Mouse (Mus musculus) heart, adult 18-20 months (tissue): ENCODE data around the gene Nudt17. TPM values are rescaled to one million over a fixed set of nuclear protein-coding genes. Genes with fewer than 3 reads are reported as not detected.
A peak's percentile ranks its signal among the peaks of the same experiment; 100 is the strongest.
"Not testable (repeated sequence)": the region's sequence is repeated elsewhere in the genome, so short reads cannot be mapped to it uniquely, and the experiment has no call there.

Source experiments
- DNase-seq, 2 experiments: peaks; one replicate each; pipeline ENCODE4 v3.0.0; 2021 to 2022; ENCODE audit warnings: mixed read lengths in 1 of 2
- total RNA-seq, 2 experiments: library from RNA; stranded (reverse); gene quantifications; 2 replicates each; pipeline ENCODE4 v1.2.3; 2021

The Nudt17 gene
- total RNA-seq, 2 experiments from 2014 or later: 2.7 to 5.3 TPM

GRCm38 (mm10) chr3:96671519-96671918 is 36.8 kb downstream of the Nudt17 start:
- no peak for DNase-seq

GRCm38 (mm10) chr3:96669727-96670468 is 38.5 kb downstream of the Nudt17 start, which contains the start of gene Ankrd35:
Gene Ankrd35, plus strand, starts transcription at chr3:96670131.
- peak; percentile 82 to 89 for DNase-seq

DNA sequence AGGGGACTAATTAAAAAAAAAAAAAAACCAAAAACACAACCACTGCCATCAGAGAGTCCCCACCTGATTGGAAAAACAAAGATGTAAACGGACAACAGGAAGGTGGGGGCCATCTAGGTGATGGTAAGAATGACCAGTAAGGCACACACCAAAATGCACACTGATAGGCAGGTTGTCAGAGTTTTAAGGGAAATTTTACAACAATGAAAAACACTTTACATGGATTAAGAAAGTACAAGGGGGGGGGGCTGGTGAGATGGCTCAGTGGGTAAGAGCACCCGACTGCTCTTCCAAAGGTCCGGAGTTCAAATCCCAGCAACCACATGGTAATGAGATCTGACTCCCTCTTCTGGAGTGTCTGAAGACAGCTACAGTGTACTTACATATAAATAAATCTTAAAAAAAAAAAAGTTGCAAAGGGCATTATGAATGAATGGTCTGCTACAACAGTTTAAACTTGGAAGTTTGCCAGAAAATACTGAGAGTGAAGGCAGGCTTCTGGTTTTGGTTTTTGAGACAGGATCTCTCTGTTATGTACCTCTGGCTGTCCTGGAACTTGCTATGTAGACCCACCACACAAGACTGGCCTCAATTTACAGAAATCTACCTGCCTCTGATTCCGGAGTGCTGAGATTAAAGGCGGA is 39.8 kb downstream of the Nudt17 start:
- DNase-seq: no peak

GRCm38 (mm10) chr3:96667316-96667715 is 41.0 kb downstream of the Nudt17 start:
- DNase-seq: no peak

DNA sequence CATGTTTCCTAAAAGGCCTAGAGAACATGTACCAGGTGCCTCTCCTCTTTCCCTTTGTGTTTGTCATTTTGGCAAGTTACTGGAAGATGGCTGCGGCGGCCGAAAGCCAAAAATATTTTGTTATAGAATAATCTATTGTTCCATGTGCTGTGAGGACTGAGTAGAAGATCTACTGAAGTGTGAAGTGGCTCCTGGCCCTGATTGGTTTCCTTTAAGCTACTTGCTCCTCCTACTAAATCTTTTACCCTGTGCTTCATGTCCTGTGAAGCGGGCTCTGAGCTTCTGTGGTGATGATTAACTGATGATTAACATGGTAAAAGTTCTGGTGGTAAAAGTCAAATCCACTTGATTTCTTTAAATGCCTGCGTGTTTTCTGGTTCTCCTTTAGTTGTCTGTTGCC is 41.4 kb downstream of the Nudt17 start:
- no peak for DNase-seq

GRCm38 (mm10) chr3:96665732-96666363 is 42.5 kb downstream of the Nudt17 start:
- DNase-seq: not testable (repeated sequence)

- peak; percentile 81 to 94 for DNase-seq
Observed at GRCm38 (mm10) chr3:96663432-96664239, 44.7 kb downstream of the Nudt17 start.

DNA sequence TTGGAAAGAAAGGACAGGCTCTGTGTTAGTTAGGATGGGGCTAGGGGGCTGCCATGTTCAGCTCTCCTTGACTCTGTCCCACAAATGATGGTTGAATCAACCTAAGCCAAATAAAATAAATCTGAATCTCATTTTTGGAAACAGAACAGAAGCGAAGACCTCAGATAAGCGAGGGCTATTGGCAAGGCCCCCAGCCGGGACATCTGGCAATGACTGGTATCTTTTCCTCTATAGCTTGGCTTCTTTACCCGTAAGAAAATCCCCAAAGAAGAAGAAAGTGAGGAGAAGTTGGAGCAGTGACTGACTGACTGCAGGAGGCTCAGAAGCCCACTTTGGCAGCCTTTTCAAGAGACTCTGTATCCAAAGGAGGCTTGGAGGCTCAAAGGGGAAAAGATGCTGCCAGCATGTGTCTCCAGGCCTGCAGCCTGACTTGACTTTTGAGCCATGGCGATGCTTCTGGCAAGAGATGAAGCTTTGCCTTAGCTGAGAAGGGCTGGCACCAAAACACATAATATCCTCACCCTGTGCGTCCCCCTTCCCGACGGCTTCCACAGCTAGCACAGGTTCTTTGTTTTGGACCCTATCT is 45.5 kb downstream of the Nudt17 start:
- DNase-seq: peak in 1 of 2 experiments; percentile 21

DNA sequence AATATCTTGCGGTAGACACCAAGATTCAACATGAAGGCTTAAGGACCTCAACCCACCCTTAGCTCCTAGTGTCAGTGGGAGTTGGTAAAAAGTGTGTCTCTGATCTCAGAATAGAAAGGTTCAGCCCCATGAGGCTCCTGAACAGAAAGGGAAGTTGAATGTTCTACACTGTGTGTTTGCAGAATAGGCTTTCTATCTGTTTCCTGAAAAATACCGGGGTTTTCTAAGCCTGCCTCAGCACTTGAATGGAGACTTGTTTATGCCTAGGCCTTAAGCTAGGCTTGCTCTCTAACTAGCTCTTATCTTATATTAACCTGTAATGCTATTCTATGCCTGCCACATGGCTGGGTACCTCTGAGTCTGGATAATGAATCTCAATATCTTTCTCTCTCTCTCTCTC is 47.5 kb downstream of the Nudt17 start:
- DNase-seq: no peak

Other genes with a start within 250 kb of the Nudt17 start
- 100 to 1,000 TPM; 279 to 290 TPM for gene Hfe2, start 183.4 kb downstream of the Nudt17 start, total RNA-seq
- 100 to 1,000 TPM; 435 to 530 TPM for gene Txnip, start 150.6 kb downstream of the Nudt17 start, total RNA-seq
- 1 to 10 TPM; 1.6 to 1.9 TPM for gene Gm16253, start 131.6 kb downstream of the Nudt17 start, total RNA-seq
- 10 to 100 TPM; 26.7 to 30.5 TPM for gene Polr3gl, start 114.4 kb downstream of the Nudt17 start, total RNA-seq
- gene Ankrd34a, start 111.9 kb downstream of the Nudt17 start, total RNA-seq: 1 to 10 TPM in 1 of 2 experiments, under 1 TPM in 1; 0.59 to 1.4 TPM
- gene Lix1l, start 107.4 kb downstream of the Nudt17 start, total RNA-seq: 10 to 100 TPM; 24.4 to 27.4 TPM
- gene Rbm8a, start 78.6 kb downstream of the Nudt17 start, total RNA-seq: 10 to 100 TPM; 36.5 to 37.2 TPM
- 10 to 100 TPM; 32.7 to 36.3 TPM for gene Pex11b, start 73.2 kb downstream of the Nudt17 start, total RNA-seq
- gene Gm42957, start 73.1 kb downstream of the Nudt17 start, total RNA-seq: under 1 TPM in 1 of 2 experiments, not detected in 1; 0.18 TPM
- gene Itga10, start 63.0 kb downstream of the Nudt17 start, total RNA-seq: under 1 TPM; 0.62 to 0.69 TPM
- 1 to 10 TPM; 1.2 to 1.3 TPM for gene Ankrd35, start 38.4 kb downstream of the Nudt17 start, total RNA-seq
- gene Pias3, start 12.2 kb downstream of the Nudt17 start, total RNA-seq: 10 to 100 TPM; 13.4 to 15.3 TPM
- gene Polr3c, start 19.1 kb upstream of the Nudt17 start, total RNA-seq: 10 to 100 TPM; 23.1 to 26.1 TPM
- gene Rnf115, start 19.1 kb upstream of the Nudt17 start, total RNA-seq: 10 to 100 TPM; 22.5 to 22.6 TPM
- gene Pdzk1, start 120.7 kb upstream of the Nudt17 start, total RNA-seq: not detected
- not detected for gene Cd160, start 120.8 kb upstream of the Nudt17 start, total RNA-seq
- 10 to 100 TPM; 15.8 to 17.2 TPM for gene Gja5, start 196.1 kb upstream of the Nudt17 start, total RNA-seq
- gene Gpr89, start 196.8 kb upstream of the Nudt17 start, total RNA-seq: 10 to 100 TPM; 17.8 to 24.3 TPM
- not detected for gene Gja8, start 217.5 kb upstream of the Nudt17 start, total RNA-seq